Mouse (Mus musculus): ENCODE data around the gene Tbxa2r. TPM values are rescaled to one million over a fixed set of nuclear protein-coding genes. Genes with fewer than 3 reads are reported as not detected.

Tbxa2r gene
- polyA plus RNA-seq, 1 experiment from 2014 or later: 19.6 TPM

- Histone ChIP-seq H3K9me3 (ENCODE audit: low read length) (no peaks in the 10 kb centered on the region), H3K36me3 (ENCODE audit: insufficient read depth, low read length) (peaks cover 36% of the 10 kb centered on the region)
- 80% methylated on average over 12 of the region's 12 CpGs for WGBS
Measured at GRCm38 (mm10) chr10:81306173-81306668, 22.3 kb upstream of the Tbxa2r start.

GRCm38 (mm10) chr10:81306837-81307682, 21.5 kb upstream of the Tbxa2r start:
- Histone ChIP-seq H3K27ac (ENCODE audit: low read length) (no peak overlapping the region), H3K9me3 (ENCODE audit: low read length) (no peaks in the 10 kb centered on the region), H3K4me1 (ENCODE audit: insufficient read depth, low read depth, low read length) (peaks cover 8% of the 10 kb centered on the region), H3K4me3 (ENCODE audit: low read depth, low read length) (no peak overlapping the region), H3K9ac (replicated peaks; ENCODE audit: low read depth) (no peak overlapping the region), H3K27me3 (replicated peaks; ENCODE audit: insufficient read depth, low read length) (no peaks in the 10 kb centered on the region), H3K36me3 (ENCODE audit: insufficient read depth, low read length) (peaks cover 36% of the 10 kb centered on the region), H3K4me2 (replicated peaks; ENCODE audit: low read depth, low read length) (no peak overlapping the region)
- no peak for ATAC-seq
- DNase-seq (ENCODE audit: low spot score): no peak
- 92% methylated on average over 21 of the region's 21 CpGs for WGBS
- no peak for TF ChIP-seq CTCF (IDR thresholded peaks at IDR 0.05)

More at GRCm38 (mm10) chr10:81306173-81306668, 22.3 kb upstream of the Tbxa2r start:
- no peak overlapping the region for H3K9ac ChIP-seq (replicated peaks; ENCODE audit: low read depth)
- H3K4me1 ChIP-seq (ENCODE audit: insufficient read depth, low read depth, low read length): peaks cover 8% of the 10 kb centered on the region
- no peaks in the 10 kb centered on the region for H3K27me3 ChIP-seq (replicated peaks; ENCODE audit: insufficient read depth, low read length)
- TF ChIP-seq EP300 (IDR thresholded peaks at IDR 0.05) (no peak), CTCF (IDR thresholded peaks at IDR 0.05) (no peak)
- DNase-seq (ENCODE audit: low spot score) (no peak), ATAC-seq (no peak)
- H3K4me3 ChIP-seq (ENCODE audit: low read depth, low read length): no peak overlapping the region
- no peak overlapping the region for H3K27ac ChIP-seq (ENCODE audit: low read length)
- H3K4me2 ChIP-seq (replicated peaks; ENCODE audit: low read depth, low read length): no peak overlapping the region

- Histone ChIP-seq H3K4me3 (ENCODE audit: low read depth, low read length) (no peak overlapping the region), H3K9me3 (ENCODE audit: low read length) (no peaks in the 10 kb centered on the region), H3K27me3 (replicated peaks; ENCODE audit: insufficient read depth, low read length) (no peaks in the 10 kb centered on the region), H3K9ac (replicated peaks; ENCODE audit: low read depth) (no peak overlapping the region), H3K36me3 (ENCODE audit: insufficient read depth, low read length) (peaks cover 43% of the 10 kb centered on the region), H3K4me2 (replicated peaks; ENCODE audit: low read depth, low read length) (no peak overlapping the region), H3K27ac (ENCODE audit: low read length) (no peak overlapping the region), H3K4me1 (ENCODE audit: insufficient read depth, low read depth, low read length) (no peaks in the 10 kb centered on the region)
- 73% methylated on average over 5 of the region's 5 CpGs for WGBS
- TF ChIP-seq CTCF (IDR thresholded peaks at IDR 0.05) (no peak), EP300 (IDR thresholded peaks at IDR 0.05) (no peak)
- ATAC-seq (no peak), DNase-seq (ENCODE audit: low spot score) (no peak)
Measured at GRCm38 (mm10) chr10:81309571-81309970, 19.0 kb upstream of the Tbxa2r start.

GRCm38 (mm10) chr10:81313581-81313980, 14.9 kb upstream of the Tbxa2r start:
- 90% methylated on average over 13 of the region's 13 CpGs for WGBS
- Histone ChIP-seq H3K27ac (ENCODE audit: low read length) (no peak overlapping the region), H3K27me3 (replicated peaks; ENCODE audit: insufficient read depth, low read length) (no peaks in the 10 kb centered on the region), H3K36me3 (ENCODE audit: insufficient read depth, low read length) (peaks cover 19% of the 10 kb centered on the region), H3K9me3 (ENCODE audit: low read length) (no peaks in the 10 kb centered on the region), H3K4me2 (replicated peaks; ENCODE audit: low read depth, low read length) (no peak overlapping the region), H3K4me3 (ENCODE audit: low read depth, low read length) (no peak overlapping the region), H3K9ac (replicated peaks; ENCODE audit: low read depth) (no peak overlapping the region), H3K4me1 (ENCODE audit: insufficient read depth, low read depth, low read length) (no peaks in the 10 kb centered on the region)
- TF ChIP-seq EP300 (IDR thresholded peaks at IDR 0.05): no peak
- TF ChIP-seq CTCF (IDR thresholded peaks at IDR 0.05): no peak
- ATAC-seq (no peak), DNase-seq (ENCODE audit: low spot score) (no peak)

- ATAC-seq: no peak
- peaks cover 2% of the 10 kb centered on the region; the same call in 1 of the 2 replicates for H3K4me1 ChIP-seq (ENCODE audit: insufficient read depth, low read depth, low read length)
- no peak overlapping the region for H3K4me2 ChIP-seq (replicated peaks; ENCODE audit: low read depth, low read length)
- TF ChIP-seq EP300 (IDR thresholded peaks at IDR 0.05): no peak
- no peak for TF ChIP-seq CTCF (IDR thresholded peaks at IDR 0.05)
- no peak overlapping the region for H3K9ac ChIP-seq (replicated peaks; ENCODE audit: low read depth)
- H3K4me3 ChIP-seq (ENCODE audit: low read depth, low read length): no peak overlapping the region
- H3K9me3 ChIP-seq (ENCODE audit: low read length): no peaks in the 10 kb centered on the region
- WGBS: 79% methylated on average over 7 of the region's 7 CpGs
- H3K27me3 ChIP-seq (replicated peaks; ENCODE audit: insufficient read depth, low read length): no peaks in the 10 kb centered on the region
- H3K27ac ChIP-seq (ENCODE audit: low read length): no peak overlapping the region
- H3K36me3 ChIP-seq (ENCODE audit: insufficient read depth, low read length): peaks cover 14% of the 10 kb centered on the region
- DNase-seq (ENCODE audit: low spot score): no peak
Measured at GRCm38 (mm10) chr10:81314201-81314600, 14.3 kb upstream of the Tbxa2r start.

GRCm38 (mm10) chr10:81315587-81315986, 12.9 kb upstream of the Tbxa2r start:
- ATAC-seq: no peak
- Histone ChIP-seq H3K4me1 (ENCODE audit: insufficient read depth, low read depth, low read length) (peaks cover 10% of the 10 kb centered on the region; the same call in 1 of the 2 replicates), H3K27me3 (replicated peaks; ENCODE audit: insufficient read depth, low read length) (no peaks in the 10 kb centered on the region), H3K9ac (replicated peaks; ENCODE audit: low read depth) (no peak overlapping the region), H3K27ac (ENCODE audit: low read length) (no peak overlapping the region), H3K36me3 (ENCODE audit: insufficient read depth, low read length) (peaks cover 13% of the 10 kb centered on the region), H3K9me3 (ENCODE audit: low read length) (no peaks in the 10 kb centered on the region), H3K4me3 (ENCODE audit: low read depth, low read length) (no peak overlapping the region), H3K4me2 (replicated peaks; ENCODE audit: low read depth, low read length) (no peak overlapping the region)
- TF ChIP-seq EP300 (IDR thresholded peaks at IDR 0.05) (no peak), CTCF (IDR thresholded peaks at IDR 0.05) (no peak)
- no peak for DNase-seq (ENCODE audit: low spot score)
- 89% methylated on average over 16 of the region's 16 CpGs for WGBS
